Mouse (Mus musculus) right cerebral cortex, adult 18-20 months (tissue): ENCODE measurements around the gene Nr2c2ap.

Source experiments
- DNase-seq: peaks from one replicate; pipeline ENCODE4 v3.0.0; 2022; ENCODE audit warnings: mixed read lengths

The Nr2c2ap gene

GRCm38 (mm10) chr8:70120667-70121066, 10.5 kb upstream of the Nr2c2ap start, which contains the start of gene Ncan:
TSS of gene Ncan (minus strand) at chr8:70120873.
- peak; percentile 88 for DNase-seq

GRCm38 (mm10) chr8:70122863-70123262, 8.3 kb upstream of the Nr2c2ap start:
- no peak for DNase-seq

GRCm38 (mm10) chr8:70124992-70125391, 6.1 kb upstream of the Nr2c2ap start:
- DNase-seq: peak; percentile 68

GRCm38 (mm10) chr8:70128435-70128834, 2.7 kb upstream of the Nr2c2ap start:
- DNase-seq: no peak

GRCm38 (mm10) chr8:70129309-70129952, 1.7 kb upstream of the Nr2c2ap start:
- peak; percentile 79 for DNase-seq

- DNase-seq: no peak
Measured at GRCm38 (mm10) chr8:70130066-70130465, 1.1 kb upstream of the Nr2c2ap start.

- DNase-seq: no peak
Measured at GRCm38 (mm10) chr8:70134086-70134485, 3.0 kb downstream of the Nr2c2ap start.

- no peak for DNase-seq
Measured at GRCm38 (mm10) chr8:70134931-70135330, 3.8 kb downstream of the Nr2c2ap start.

- no peak for DNase-seq
Measured at GRCm38 (mm10) chr8:70136591-70136990, 5.5 kb downstream of the Nr2c2ap start.

GRCm38 (mm10) chr8:70137890-70138289, 6.8 kb downstream of the Nr2c2ap start:
- DNase-seq: no peak

GRCm38 (mm10) chr8:70139026-70139857, 8.1 kb downstream of the Nr2c2ap start, which contains the start of the genes Rfxank, Borcs8 and Mef2b:
TSS of gene Rfxank (minus strand) at chr8:70139154.
TSS of gene Borcs8 (plus strand) at chr8:70139499.
TSS of gene Mef2b (plus strand) at chr8:70139711.
- DNase-seq: peak; percentile 99

- DNase-seq: no peak
Measured at GRCm38 (mm10) chr8:70139981-70140380, 8.8 kb downstream of the Nr2c2ap start.

GRCm38 (mm10) chr8:70147678-70148607, 16.8 kb downstream of the Nr2c2ap start:
- no peak for DNase-seq

GRCm38 (mm10) chr8:70150158-70150557, 19.0 kb downstream of the Nr2c2ap start:
- DNase-seq: no peak

GRCm38 (mm10) chr8:70152537-70153257, 21.6 kb downstream of the Nr2c2ap start:
- DNase-seq: peak; percentile 55

GRCm38 (mm10) chr8:70157240-70157800, 26.2 kb downstream of the Nr2c2ap start:
- DNase-seq: no peak

GRCm38 (mm10) chr8:70158069-70158853, 27.1 kb downstream of the Nr2c2ap start:
- DNase-seq: peak; percentile 68

- DNase-seq: no peak
Measured at GRCm38 (mm10) chr8:70159211-70159610, 28.1 kb downstream of the Nr2c2ap start.

GRCm38 (mm10) chr8:70160015-70160414, 28.9 kb downstream of the Nr2c2ap start:
- no peak for DNase-seq

GRCm38 (mm10) chr8:70163316-70163715, 32.2 kb downstream of the Nr2c2ap start:
- no peak for DNase-seq
